Mouse (Mus musculus): ENCODE results near the gene Rnf123. TPM values are rescaled to one million over a fixed set of nuclear protein-coding genes. Genes with fewer than 3 reads are reported as not detected.
A peak's percentile ranks its signal among the peaks of the same experiment; 100 is the strongest.

The Rnf123 gene
- total and polyA plus RNA-seq, 2 experiments from 2014 or later: 35.8 to 37.0 TPM

- no peak for ATAC-seq
- peaks cover 82% of the 10 kb centered on the region for H3K36me3 ChIP-seq (ENCODE audit: insufficient read depth)
- 84% methylated on average over 1 of the region's 1 CpGs for WGBS
Measured at GRCm38 (mm10) chr9:108055061-108055460, 28.1 kb downstream of the Rnf123 start.

GRCm38 (mm10) chr9:108054331-108055040 is 28.7 kb downstream of the Rnf123 start:
- TF ChIP-seq CTCF (IDR thresholded peaks at IDR 0.05; ENCODE audit: low read depth): no peak
- Histone ChIP-seq H3K27ac (ENCODE audit: low read depth, low read length) (no peak overlapping the region), H3K4me1 (ENCODE audit: insufficient read depth) (no peaks in the 10 kb centered on the region), H3K4me2 (ENCODE audit: low read depth) (no peak overlapping the region), H3K27me3 (ENCODE audit: insufficient read depth, low read length) (no peaks in the 10 kb centered on the region), H3K9me3 (ENCODE audit: low read length) (no peaks in the 10 kb centered on the region), H3K4me3 (ENCODE audit: low read depth, low read length) (no peak overlapping the region), H3K36me3 (ENCODE audit: insufficient read depth) (peaks cover 76% of the 10 kb centered on the region), H3K9ac (no peak overlapping the region)
- 89% methylated on average over 22 of the region's 22 CpGs for WGBS
- DNase-seq (no peak), ATAC-seq (no peak)

More at GRCm38 (mm10) chr9:108055061-108055460, 28.1 kb downstream of the Rnf123 start:
- Histone ChIP-seq H3K4me3 (ENCODE audit: low read depth, low read length) (no peak overlapping the region), H3K27ac (ENCODE audit: low read depth, low read length) (no peak overlapping the region), H3K4me2 (ENCODE audit: low read depth) (no peak overlapping the region), H3K27me3 (ENCODE audit: insufficient read depth, low read length) (no peaks in the 10 kb centered on the region), H3K9ac (no peak overlapping the region), H3K9me3 (ENCODE audit: low read length) (no peaks in the 10 kb centered on the region), H3K4me1 (ENCODE audit: insufficient read depth) (no peaks in the 10 kb centered on the region)
- no peak for TF ChIP-seq CTCF (IDR thresholded peaks at IDR 0.05; ENCODE audit: low read depth)
- DNase-seq: no peak

GRCm38 (mm10) chr9:108053665-108054225 is 29.4 kb downstream of the Rnf123 start:
- Histone ChIP-seq H3K4me2 (ENCODE audit: low read depth) (no peak overlapping the region), H3K4me1 (ENCODE audit: insufficient read depth) (no peaks in the 10 kb centered on the region), H3K9ac (no peak overlapping the region), H3K27me3 (ENCODE audit: insufficient read depth, low read length) (no peaks in the 10 kb centered on the region), H3K9me3 (ENCODE audit: low read length) (no peaks in the 10 kb centered on the region), H3K4me3 (ENCODE audit: low read depth, low read length) (no peak overlapping the region), H3K27ac (ENCODE audit: low read depth, low read length) (no peak overlapping the region), H3K36me3 (ENCODE audit: insufficient read depth) (peaks cover 68% of the 10 kb centered on the region)
- TF ChIP-seq CTCF (IDR thresholded peaks at IDR 0.05; ENCODE audit: low read depth): no peak
- no peak for DNase-seq
- ATAC-seq: no peak
- WGBS: 93% methylated on average over 15 of the region's 15 CpGs

GRCm38 (mm10) chr9:108052885-108053664 is 30.1 kb downstream of the Rnf123 start, which contains the start of gene Amigo3:
Amigo3 (plus strand) TSS chr9:108053159.
- H3K27ac ChIP-seq (ENCODE audit: low read depth, low read length): no peak within 1 kb of the TSS
- H3K9ac ChIP-seq: no peak within 1 kb of the TSS
- DNase-seq (peak; percentile 96), ATAC-seq (peak; percentile 47)
- peak within 1 kb of the TSS; percentile 27; the same call in 1 of the 2 replicates for H3K4me2 ChIP-seq (ENCODE audit: low read depth)
- peak; percentile 94 for TF ChIP-seq CTCF (IDR thresholded peaks at IDR 0.05; ENCODE audit: low read depth)
- peaks cover 62% of the 10 kb centered on the region for H3K36me3 ChIP-seq (ENCODE audit: insufficient read depth)
- H3K27me3 ChIP-seq (ENCODE audit: insufficient read depth, low read length): no peaks in the 10 kb centered on the region
- 58% methylated on average over 20 of the region's 20 CpGs for WGBS
- no peaks in the 10 kb centered on the region for H3K4me1 ChIP-seq (ENCODE audit: insufficient read depth)
- H3K4me3 ChIP-seq (ENCODE audit: low read depth, low read length): no peak within 1 kb of the TSS
- H3K9me3 ChIP-seq (ENCODE audit: low read length): no peaks in the 10 kb centered on the region

- H3K9me3 ChIP-seq (ENCODE audit: low read length): no peaks in the 10 kb centered on the region
- H3K9ac ChIP-seq: no peak overlapping the region
- TF ChIP-seq CTCF (IDR thresholded peaks at IDR 0.05; ENCODE audit: low read depth): no peak
- DNase-seq (no peak), ATAC-seq (no peak)
- no peak overlapping the region for H3K4me2 ChIP-seq (ENCODE audit: low read depth)
- WGBS: 79% methylated on average over 7 of the region's 7 CpGs
- H3K4me1 ChIP-seq (ENCODE audit: insufficient read depth): no peaks in the 10 kb centered on the region
- no peaks in the 10 kb centered on the region for H3K27me3 ChIP-seq (ENCODE audit: insufficient read depth, low read length)
- H3K36me3 ChIP-seq (ENCODE audit: insufficient read depth): peaks cover 57% of the 10 kb centered on the region
- no peak overlapping the region for H3K27ac ChIP-seq (ENCODE audit: low read depth, low read length)
- no peak overlapping the region for H3K4me3 ChIP-seq (ENCODE audit: low read depth, low read length)
Measured at GRCm38 (mm10) chr9:108052411-108052810, 30.7 kb downstream of the Rnf123 start.

GRCm38 (mm10) chr9:108051931-108052220 is 31.3 kb downstream of the Rnf123 start:
- Histone ChIP-seq H3K4me3 (ENCODE audit: low read depth, low read length) (no peak overlapping the region), H3K27ac (ENCODE audit: low read depth, low read length) (no peak overlapping the region), H3K9ac (no peak overlapping the region), H3K4me2 (ENCODE audit: low read depth) (no peak overlapping the region), H3K27me3 (ENCODE audit: insufficient read depth, low read length) (no peaks in the 10 kb centered on the region), H3K36me3 (ENCODE audit: insufficient read depth) (peaks cover 57% of the 10 kb centered on the region), H3K9me3 (ENCODE audit: low read length) (no peaks in the 10 kb centered on the region), H3K4me1 (ENCODE audit: insufficient read depth) (no peaks in the 10 kb centered on the region)
- DNase-seq (no peak), ATAC-seq (no peak)
- WGBS: 81% methylated on average over 4 of the region's 4 CpGs
- no peak for TF ChIP-seq CTCF (IDR thresholded peaks at IDR 0.05; ENCODE audit: low read depth)

Measured in forebrain, postnatal 0 days (tissue).